Mouse (Mus musculus) macrophage (primary cell): ENCODE data around the gene Hist1h3i. TPM values are rescaled to one million over a fixed set of nuclear protein-coding genes. Genes with fewer than 3 reads are reported as not detected.
"Not testable (repeated sequence)": the region's sequence is repeated elsewhere in the genome, so short reads cannot be mapped to it uniquely, and the experiment has no call there.

ENCODE experiments used
- H3K27ac ChIP-seq: fragments of 350-480 bp; formaldehyde crosslinking; 2 replicates; pipeline ENCODE4 v1.9.0; 2021
- H3K36me3 ChIP-seq: fragments of 350-480 bp; formaldehyde crosslinking; 2 replicates; pipeline ENCODE4 v1.9.0; 2021; ENCODE audit errors: inconsistent target
- H3K4me3 ChIP-seq: fragments of 350-480 bp; formaldehyde crosslinking; 2 replicates; pipeline ENCODE4 v1.9.0; 2021; ENCODE audit errors: inconsistent target
- H3K79me2 ChIP-seq: fragments of 350-480 bp; formaldehyde crosslinking; 2 replicates; pipeline ENCODE4 v1.9.0; 2021; ENCODE audit errors: inconsistent target
- WGBS: methylation state at CpG from one replicate; pipeline ENCODE4 v1.1.7; 2026; ENCODE audit warnings: inconsistent platforms; ENCODE audit not compliant: missing documents; 5-methylcytosine and 5-hydroxymethylcytosine counted together
- polyA plus RNA-seq: library from polyadenylated mRNA; stranded (reverse); fragments of 250-400 nt; gene quantifications from 3 replicates; pipeline ENCODE4 v1.2.4, GENCODE M21; 2018; ENCODE audit warnings: inconsistent platforms

Hist1h3i gene
- polyA plus RNA-seq, 1 experiment from 2014 or later = not detected

- WGBS = 1% methylated on average over 7 of the region's 26 CpGs
- peak overlapping the region; percentile 50 for H3K27ac ChIP-seq
- not testable (repeated sequence) for H3K79me2 ChIP-seq, H3K36me3 ChIP-seq
- H3K4me3 ChIP-seq = peak overlapping the region; percentile 33
Measured at GRCm38 (mm10) chr13:21754294-21755001, 28.7 kb downstream of the Hist1h3i start.

- 1% methylated on average over 8 of the region's 50 CpGs for WGBS
- Histone ChIP-seq H3K4me3 (peak within 1 kb of the TSS; percentile 33), H3K27ac (peak within 1 kb of the TSS; percentile 64), H3K79me2 (peaks cover 15% of the 10 kb centered on the region)
- H3K36me3 ChIP-seq = not testable (repeated sequence)
Measured at GRCm38 (mm10) chr13:21753524-21754285, 29.5 kb downstream of the Hist1h3i start, which contains the start of the genes Hist1h2ak and Hist1h2bn. TSS of gene Hist1h2ak (minus strand) at chr13:21753827. TSS of gene Hist1h2bn (plus strand) at chr13:21754123.

- H3K4me3 ChIP-seq = peak overlapping the region; percentile 17; the same call in 1 of the 2 replicates
- peaks cover 21% of the 10 kb centered on the region for H3K79me2 ChIP-seq
- H3K36me3 ChIP-seq = no peaks in the 10 kb centered on the region
- peak overlapping the region; percentile 64 for H3K27ac ChIP-seq
- WGBS = 9% methylated on average over 5 of the region's 10 CpGs
Measured at GRCm38 (mm10) chr13:21753051-21753523, 30.1 kb downstream of the Hist1h3i start.

GRCm38 (mm10) chr13:21752356-21752755 is 30.8 kb downstream of the Hist1h3i start:
- Histone ChIP-seq H3K4me3 (no peak overlapping the region; the same call in 1 of the 2 replicates), H3K36me3 (no peaks in the 10 kb centered on the region), H3K27ac (peak overlapping the region; percentile 64), H3K79me2 (peaks cover 28% of the 10 kb centered on the region)
- 62% methylated on average over 3 of the region's 3 CpGs for WGBS

- H3K36me3 ChIP-seq = no peaks in the 10 kb centered on the region
- H3K27ac ChIP-seq = peak overlapping the region; percentile 64; the same call in 1 of the 2 replicates
- WGBS = 98% methylated on average over 3 of the region's 3 CpGs
- H3K4me3 ChIP-seq = no peak overlapping the region
- peaks cover 33% of the 10 kb centered on the region for H3K79me2 ChIP-seq
Measured at GRCm38 (mm10) chr13:21751827-21752226, 31.3 kb downstream of the Hist1h3i start.

GRCm38 (mm10) chr13:21751417-21751816 is 31.8 kb downstream of the Hist1h3i start:
- H3K27ac ChIP-seq = peak overlapping the region; percentile 72; the same call in 1 of the 2 replicates
- H3K4me3 ChIP-seq = no peak overlapping the region
- peaks cover 35% of the 10 kb centered on the region for H3K79me2 ChIP-seq
- H3K36me3 ChIP-seq = no peaks in the 10 kb centered on the region

GRCm38 (mm10) chr13:21750159-21751017 is 32.8 kb downstream of the Hist1h3i start, which contains the start of gene Hist1h4k:
TSS of gene Hist1h4k (minus strand) at chr13:21750505.
- peak within 1 kb of the TSS; percentile 72 for H3K27ac ChIP-seq

GRCm38 (mm10) chr13:21749387-21750158 is 33.6 kb downstream of the Hist1h3i start:
- Histone ChIP-seq H3K4me3 (peak overlapping the region; percentile 43), H3K36me3 (no peaks in the 10 kb centered on the region), H3K27ac (peak overlapping the region; percentile 40), H3K79me2 (peaks cover 35% of the 10 kb centered on the region)
- 11% methylated on average over 4 of the region's 5 CpGs for WGBS

More at GRCm38 (mm10) chr13:21750159-21751017, 32.8 kb downstream of the Hist1h3i start, which contains the start of gene Hist1h4k:
- under 1% methylated on average over 31 of the region's 56 CpGs for WGBS
- H3K36me3 ChIP-seq = not testable (repeated sequence)
- peak within 1 kb of the TSS; percentile 43 for H3K4me3 ChIP-seq
- H3K79me2 ChIP-seq = peaks cover 35% of the 10 kb centered on the region

- Histone ChIP-seq H3K36me3 (no peaks in the 10 kb centered on the region), H3K79me2 (peaks cover 33% of the 10 kb centered on the region), H3K4me3 (no peak overlapping the region), H3K27ac (no peak overlapping the region)
- 70% methylated on average over 1 of the region's 1 CpGs for WGBS
Measured at GRCm38 (mm10) chr13:21745006-21745405, 38.2 kb downstream of the Hist1h3i start.

GRCm38 (mm10) chr13:21734906-21735767 is 48.0 kb downstream of the Hist1h3i start, which contains the start of gene Hist1h4j:
TSS of gene Hist1h4j (plus strand) at chr13:21735064.
- Histone ChIP-seq H3K27ac (peak within 1 kb of the TSS; percentile 75), H3K4me3 (peak within 1 kb of the TSS; percentile 25)
- H3K36me3 ChIP-seq, H3K79me2 ChIP-seq: not testable (repeated sequence)
- 1% methylated on average over 31 of the region's 56 CpGs for WGBS

GRCm38 (mm10) chr13:21734010-21734905 is 48.9 kb downstream of the Hist1h3i start:
- Histone ChIP-seq H3K4me3 (peak overlapping the region; percentile 25), H3K27ac (peak overlapping the region; percentile 75), H3K36me3 (no peaks in the 10 kb centered on the region), H3K79me2 (no peaks in the 10 kb centered on the region)
- WGBS = 2% methylated on average over 21 of the region's 21 CpGs

GRCm38 (mm10) chr13:21733466-21733865 is 49.7 kb downstream of the Hist1h3i start:
- Histone ChIP-seq H3K79me2 (no peaks in the 10 kb centered on the region), H3K4me3 (no peak overlapping the region), H3K36me3 (no peaks in the 10 kb centered on the region), H3K27ac (no peak overlapping the region)
- WGBS = 87% methylated on average over 5 of the region's 5 CpGs
